Mouse (Mus musculus) telencephalon, adult 2 months (tissue): ENCODE measurements at regions not wholly inside any gene's neighbourhood (a gene's known extent, or its start where the extent isn't known, plus 50 kb on each side); places are given as distances from the start of the nearest gene placed in this dataset.

Experiments
- DNase-seq: peaks from one replicate; pipeline ENCODE4 v3.0.0-alpha.2; 2011; ENCODE audit warnings: low read depth, low spot score

DNA sequence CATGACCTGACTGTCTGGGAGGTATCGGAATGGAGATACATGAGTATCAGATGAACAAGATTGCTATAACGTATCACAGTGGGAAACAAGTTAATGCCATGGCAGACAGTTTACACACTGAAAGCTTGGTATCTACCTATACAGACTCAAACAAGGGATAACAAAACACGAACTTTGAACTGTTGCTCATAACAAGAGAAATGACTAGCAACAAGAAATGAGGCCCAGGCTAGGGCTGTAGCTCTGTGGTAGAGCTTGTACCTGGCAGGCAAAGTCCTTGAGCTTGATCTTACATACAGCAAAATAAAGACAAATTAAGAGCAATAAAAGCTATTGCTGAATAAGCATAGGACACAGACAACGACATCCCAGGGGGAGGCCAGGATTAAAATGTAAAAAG is 172.4 kb upstream of the Pln start:
- DNase-seq, result no peak

GRCm38 (mm10) chr10:53167767-53168166 is 169.7 kb upstream of the Pln start:
- no peak for DNase-seq

DNA sequence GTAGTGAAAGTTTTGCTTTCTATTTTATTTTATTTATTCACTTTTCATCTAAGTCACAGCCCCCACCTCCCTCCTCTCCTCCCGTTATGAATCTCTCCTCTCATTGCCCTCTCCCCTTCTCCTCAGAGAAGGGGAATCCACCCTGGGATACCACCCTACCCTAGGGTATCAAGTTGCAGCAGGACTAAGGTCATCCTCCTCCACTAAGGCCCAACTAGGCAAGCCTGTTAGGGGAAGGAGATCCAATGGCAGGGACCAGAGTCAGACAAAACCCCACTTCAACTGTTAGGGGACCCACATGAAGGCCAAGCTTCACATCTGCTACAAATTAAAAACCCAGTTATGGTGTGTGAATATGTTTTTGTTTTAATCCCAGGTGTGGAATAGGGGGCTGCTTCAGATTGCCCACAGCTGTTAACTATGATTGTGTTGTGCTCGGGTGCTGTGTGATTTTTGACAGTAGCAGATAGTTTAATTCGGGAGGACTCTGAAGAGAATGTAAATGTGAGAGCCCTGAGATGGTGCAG is 163.4 kb upstream of the Pln start:
- no peak for DNase-seq

GRCm38 (mm10) chr10:53175946-53176345 is 161.5 kb upstream of the Pln start:
- DNase-seq, result no peak

- no peak for DNase-seq
Observed at GRCm38 (mm10) chr10:53178561-53178960, 158.9 kb upstream of the Pln start.

DNA sequence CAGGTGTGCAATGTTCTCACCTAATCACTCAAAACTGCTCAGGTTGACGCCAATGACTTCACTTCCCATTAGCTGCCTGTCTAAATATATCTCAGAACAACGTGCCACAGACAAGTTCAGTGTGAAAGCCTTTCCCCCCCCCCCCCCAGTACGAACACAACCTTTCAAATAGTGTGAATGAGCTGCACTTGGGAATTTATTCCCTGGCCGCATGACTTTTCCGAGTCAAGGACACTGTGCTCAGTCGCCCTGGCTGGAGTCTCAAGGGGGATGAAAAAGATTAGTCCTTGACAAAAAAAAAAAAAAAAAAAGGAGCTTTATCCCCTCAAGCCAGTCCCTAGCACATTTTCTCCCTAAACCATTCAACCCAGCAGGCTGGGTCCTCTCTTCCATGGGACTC is 158.4 kb upstream of the Pln start:
- no peak for DNase-seq

GRCm38 (mm10) chr10:53180751-53181151 is 156.7 kb upstream of the Pln start:
- peak; percentile 55 for DNase-seq

DNA sequence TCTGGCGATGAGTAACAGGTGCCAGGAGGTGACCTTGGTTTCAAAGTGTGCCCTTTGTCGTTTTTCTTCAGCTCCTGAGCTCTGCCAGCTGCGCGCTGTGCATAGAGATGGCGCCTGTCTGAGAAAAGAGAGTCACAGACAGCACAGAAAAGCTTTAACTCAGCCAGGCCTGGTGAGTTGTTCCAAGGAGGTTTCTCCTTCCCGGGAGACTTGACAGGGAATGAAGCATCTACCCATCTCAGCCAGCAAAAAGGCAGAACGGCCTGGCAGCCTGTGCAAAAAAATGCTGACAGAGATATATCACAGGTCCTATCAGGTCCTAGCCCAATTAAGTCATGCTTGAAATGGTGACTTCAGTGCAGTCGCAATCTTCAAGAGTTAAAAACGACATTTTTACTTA is 156.1 kb upstream of the Pln start:
- no peak for DNase-seq

DNA sequence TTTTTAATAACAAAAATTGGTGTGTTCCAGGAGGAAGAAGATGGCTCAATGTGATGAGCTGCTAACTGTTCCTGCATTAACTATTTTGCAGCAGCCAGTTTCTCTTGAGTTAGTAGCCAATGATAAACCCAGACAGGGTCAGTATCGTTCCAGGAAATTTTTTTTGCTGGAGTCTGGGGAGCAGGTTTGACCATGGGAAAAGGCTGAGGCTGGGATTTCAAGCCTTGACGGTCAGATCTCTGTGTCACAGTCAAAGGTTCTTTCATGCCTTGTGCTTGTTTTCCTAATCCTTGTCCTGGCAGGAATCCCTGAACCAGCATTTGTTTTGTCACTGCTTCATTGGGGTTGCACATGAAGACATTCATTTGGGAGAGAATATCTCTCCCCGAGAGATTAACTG is 129.0 kb upstream of the Pln start:
- DNase-seq, result no peak

GRCm38 (mm10) chr10:53209916-53210315 is 127.6 kb upstream of the Pln start:
- DNase-seq, result no peak
